Comparison of ENCODE assay signal across 21 mouse cellular contexts in genomic region chr17:24798229-24798628, GRCm38 (mm10). TPM values are rescaled to one million over a fixed set of nuclear protein-coding genes. Genes with fewer than 3 reads are reported as not detected.
"Had no signal": no experiment of that assay in that cellular context is flagged by ENCODE, and none has a peak within 500 bp of the region (broad histone marks: within the 10 kb centered on the region; RNA-seq: fewer than 3 reads in every experiment).

No protein-coding gene starts in this region.

- H3K4me2 ChIP-seq: neural tube, embryonic 12.5 days; neural tube, embryonic 13.5 days; neural tube, embryonic 15.5 days; stomach, embryonic 15.5 days had no signal

- H3K27me3 ChIP-seq: stomach, embryonic 15.5 days had no signal

- H3K27ac ChIP-seq: neural tube, embryonic 12.5 days; neural tube, embryonic 13.5 days; neural tube, embryonic 15.5 days; stomach, embryonic 15.5 days had no signal

- H3K9me3 ChIP-seq: neural tube, embryonic 12.5 days; neural tube, embryonic 13.5 days; neural tube, embryonic 15.5 days; stomach, embryonic 15.5 days had no signal

- DNase-seq: retina, postnatal 1 day; right cerebral cortex, adult 18-20 months; right cerebral cortex, postnatal 14 days; right cerebral cortex, postnatal 25 days; right cerebral cortex, postnatal 4 days; spleen, adult 18-20 months; thymus, adult 18-20 months; thymus, adult 2 months; thymus, postnatal 14 days; thymus, postnatal 25 days; thymus, postnatal 36 days; thymus, postnatal 4 days had no signal

- H3K9ac ChIP-seq: neural tube, embryonic 12.5 days; neural tube, embryonic 13.5 days; neural tube, embryonic 15.5 days; stomach, embryonic 15.5 days had no signal

- H3K36me3 ChIP-seq: neural tube, embryonic 12.5 days; neural tube, embryonic 13.5 days; neural tube, embryonic 15.5 days; stomach, embryonic 15.5 days had no signal

- H3K4me1 ChIP-seq: neural tube, embryonic 12.5 days; neural tube, embryonic 13.5 days; neural tube, embryonic 15.5 days; stomach, embryonic 15.5 days had no signal

- H3K4me3 ChIP-seq: neural tube, embryonic 12.5 days; neural tube, embryonic 13.5 days; neural tube, embryonic 15.5 days; stomach, embryonic 15.5 days had no signal

RNA-seq across cellular contexts. Expression of gene Meiob, which starts 5.9 kb away (rescaled TPM):
- total RNA-seq: neutrophil, adult 5-6 weeks had no signal
- polyA plus RNA-seq: neural tube, embryonic 12.5 days; neural tube, embryonic 13.5 days; neural tube, embryonic 14.5 days; neural tube, embryonic 15.5 days; small intestine, adult 2 months; spleen, adult 2 months; stomach, embryonic 14.5 days; thymus, adult 2 months had no signal

RNA-seq across cellular contexts. Expression of gene Hs3st6, which starts 45.4 kb away (rescaled TPM):
- polyA plus RNA-seq: neural tube, embryonic 14.5 days had no signal
